Mouse (Mus musculus) mouse trophoblast stem cell (cell line): ENCODE measurements at regions not wholly inside any gene's neighbourhood (a gene's known extent, or its start where the extent isn't known, plus 50 kb on each side); places are given as distances from the start of the nearest gene placed in this dataset.
"Not testable (repeated sequence)": the region's sequence is repeated elsewhere in the genome, so short reads cannot be mapped to it uniquely, and the experiment has no call there.

Experiments
- in situ Hi-C, 2 experiments: fragments of 300-500 bp; cut with MseI, MboI; formaldehyde crosslinking; loops; 2 replicates in 1 of 2; 3 replicates in 1 of 2; pipeline ENCODE4 v1.15.1; 2025

DNA sequence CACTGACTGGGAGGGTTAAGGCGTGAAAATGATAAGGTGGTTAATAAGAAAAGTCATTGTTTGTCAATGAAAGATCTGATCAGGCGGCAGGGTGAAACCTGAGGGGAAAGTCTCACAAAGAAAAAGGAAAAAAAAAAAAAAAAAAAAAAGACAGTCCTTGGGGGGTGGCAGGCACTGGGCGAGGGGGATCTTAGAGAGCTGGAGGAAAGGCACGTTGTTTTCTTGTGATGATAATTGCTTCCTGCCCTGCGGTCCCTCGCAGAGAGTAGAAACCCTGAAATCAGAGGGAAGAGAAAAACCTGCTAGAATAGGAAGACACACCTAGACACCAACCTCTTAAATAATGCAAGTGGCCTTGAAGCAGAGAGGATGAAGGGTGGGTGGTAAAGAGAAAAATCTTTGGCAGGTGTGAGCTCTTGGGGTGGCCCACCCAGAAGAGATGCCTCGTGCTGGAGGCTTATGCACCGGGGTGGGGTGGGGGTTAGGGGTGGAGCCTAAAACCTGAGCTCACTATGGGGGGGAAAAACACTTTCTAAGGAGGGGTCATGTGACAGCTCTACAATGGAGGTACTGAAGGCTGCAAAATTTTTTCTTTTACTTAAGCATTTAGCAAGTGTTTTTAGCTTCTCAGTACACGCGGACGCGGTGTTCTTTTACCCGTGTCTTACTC, 294.0 kb upstream of the Arglu1 start:
- in situ Hi-C loops: loop anchor here in 1 of 2 experiments (25.0 kb wide), 1 partner anchor 297 kb away; the partner anchor contains the start of gene Arglu1

- in situ Hi-C loops: loop anchor here in 1 of 2 experiments (25.0 kb wide), 1 partner anchor 296 kb away; the partner anchor contains the start of gene Arglu1
Measured at GRCm38 (mm10) chr8:8983133-8983661, 292.9 kb upstream of the Arglu1 start.

DNA sequence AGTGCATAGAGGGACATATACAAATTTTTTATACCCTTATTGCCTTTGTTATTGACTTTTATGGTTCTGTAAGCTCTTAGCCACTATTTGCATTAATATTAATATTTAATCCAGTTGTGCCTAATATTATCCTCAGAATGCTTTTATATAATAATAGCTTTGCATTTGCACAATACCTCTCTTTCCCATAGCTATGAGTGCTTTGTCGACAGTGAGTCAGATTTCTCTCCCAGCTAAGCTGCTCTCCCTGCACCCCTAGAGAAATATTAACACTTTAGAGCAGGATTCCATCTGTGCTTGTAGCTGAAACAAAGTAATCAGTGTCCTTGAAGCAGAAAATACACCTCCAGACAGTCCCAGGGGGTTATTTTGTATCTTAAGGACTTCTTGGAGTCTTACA, 288.6 kb upstream of the Arglu1 start:
- in situ Hi-C loops: loop anchor here in 1 of 2 experiments (25.0 kb wide), 1 partner anchor 292 kb away; the partner anchor contains the start of gene Arglu1

GRCm38 (mm10) chr8:8973769-8974168, 283.4 kb upstream of the Arglu1 start:
- in situ Hi-C loops: no loop called here

DNA sequence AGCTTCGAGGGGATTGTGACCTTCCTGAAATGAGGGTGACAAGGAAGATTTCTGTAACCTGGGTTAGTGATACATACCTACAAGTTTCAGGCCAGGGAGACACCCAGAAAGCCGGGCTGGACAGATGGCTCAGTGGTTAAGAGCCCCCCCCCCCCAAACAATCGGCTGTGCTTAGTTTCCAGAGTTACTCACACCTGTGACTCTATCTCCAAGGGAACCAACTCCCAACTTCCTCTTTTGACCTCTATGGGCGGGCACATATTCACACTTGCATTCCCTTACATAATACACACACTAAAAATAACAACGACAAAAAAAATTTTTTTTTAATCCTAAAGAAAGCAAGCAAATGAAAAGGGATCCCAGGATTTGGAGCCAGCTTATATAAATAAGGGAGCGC, 283.0 kb upstream of the Arglu1 start:
- in situ Hi-C loops: no loop called here

DNA sequence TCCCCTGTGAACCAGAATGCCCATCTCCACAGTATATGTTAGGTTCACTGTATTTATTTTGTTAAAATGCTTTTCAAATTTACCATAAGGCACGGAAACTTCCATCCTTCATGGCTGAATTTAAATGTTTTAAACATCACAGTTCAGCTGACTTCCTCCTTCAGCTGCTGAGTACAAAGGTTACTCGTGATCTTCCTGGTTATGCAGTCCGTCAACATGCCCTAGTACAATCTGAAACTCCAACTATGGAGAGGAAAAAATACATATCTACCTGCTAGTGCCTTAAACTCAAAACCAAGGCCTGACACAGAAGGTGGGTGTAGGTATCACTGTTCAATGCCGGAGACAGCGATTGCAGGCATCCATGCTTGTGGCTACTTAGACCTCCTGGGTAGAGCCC, 280.5 kb upstream of the Arglu1 start:
- in situ Hi-C loops: no loop called here

GRCm38 (mm10) chr8:8970346-8970745, 280.0 kb upstream of the Arglu1 start:
- in situ Hi-C loops: no loop called here

- in situ Hi-C loops: no loop called here
Measured at GRCm38 (mm10) chr8:8969112-8969950, 279.0 kb upstream of the Arglu1 start.

GRCm38 (mm10) chr8:8966658-8967048, 276.3 kb upstream of the Arglu1 start:
- in situ Hi-C loops: no loop called here

- in situ Hi-C loops: no loop called here
Measured at GRCm38 (mm10) chr8:8965983-8966657, 275.8 kb upstream of the Arglu1 start.

- in situ Hi-C loops: no loop called here
Measured at GRCm38 (mm10) chr8:8960221-8960620, 269.9 kb upstream of the Arglu1 start.

- in situ Hi-C loops: no loop called here
Measured at GRCm38 (mm10) chr8:8959787-8960093, 269.4 kb upstream of the Arglu1 start.

GRCm38 (mm10) chr8:8959021-8959786, 268.9 kb upstream of the Arglu1 start:
- in situ Hi-C loops: no loop called here

DNA sequence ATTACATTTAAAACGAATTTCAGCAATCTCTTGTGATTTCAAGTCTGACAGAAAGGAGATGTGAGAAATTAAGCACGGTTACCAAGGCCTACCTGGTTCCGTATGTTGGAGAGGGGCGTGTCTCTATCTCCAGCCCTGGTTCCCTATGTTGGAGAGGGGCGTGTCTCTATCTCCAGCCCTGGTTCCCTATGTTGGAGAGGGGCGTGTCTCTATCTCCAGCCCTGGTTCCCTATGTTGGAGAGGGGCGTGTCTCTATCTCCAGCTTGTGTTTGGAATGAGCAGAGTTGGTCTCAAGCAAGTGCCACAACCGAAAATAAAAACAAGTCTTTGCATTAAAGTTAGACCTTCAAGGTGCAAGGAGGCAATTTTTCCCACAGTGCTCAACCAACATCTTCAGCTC, 267.8 kb upstream of the Arglu1 start:
- in situ Hi-C loops: not testable (repeated sequence)

- in situ Hi-C loops: no loop called here
Measured at GRCm38 (mm10) chr8:8952212-8952611, 261.9 kb upstream of the Arglu1 start.

DNA sequence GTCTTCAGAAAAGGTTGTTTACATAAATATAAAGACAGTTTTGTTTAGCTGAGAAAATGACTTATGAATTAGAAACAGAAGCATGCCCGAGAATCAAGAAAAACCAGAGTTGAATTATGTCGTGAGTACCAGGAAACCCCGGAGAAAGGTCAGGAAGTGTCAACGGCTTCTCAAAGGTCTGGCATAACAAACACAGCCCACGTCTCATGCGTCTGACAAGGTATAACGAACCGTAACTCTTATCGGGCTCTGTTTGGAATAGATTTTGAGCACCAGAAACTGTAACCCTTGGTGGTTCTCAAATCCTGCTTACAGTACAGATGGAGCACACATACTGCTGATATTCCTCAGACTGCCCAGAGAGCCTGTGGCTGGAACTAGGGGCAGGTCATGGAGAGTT, 260.9 kb upstream of the Arglu1 start:
- in situ Hi-C loops: no loop called here

GRCm38 (mm10) chr8:8947516-8948161, 257.3 kb upstream of the Arglu1 start:
- in situ Hi-C loops: no loop called here

- in situ Hi-C loops: no loop called here
Measured at GRCm38 (mm10) chr8:8942991-8943390, 252.7 kb upstream of the Arglu1 start.

GRCm38 (mm10) chr8:8940899-8941298, 250.6 kb upstream of the Arglu1 start:
- in situ Hi-C loops: no loop called here

DNA sequence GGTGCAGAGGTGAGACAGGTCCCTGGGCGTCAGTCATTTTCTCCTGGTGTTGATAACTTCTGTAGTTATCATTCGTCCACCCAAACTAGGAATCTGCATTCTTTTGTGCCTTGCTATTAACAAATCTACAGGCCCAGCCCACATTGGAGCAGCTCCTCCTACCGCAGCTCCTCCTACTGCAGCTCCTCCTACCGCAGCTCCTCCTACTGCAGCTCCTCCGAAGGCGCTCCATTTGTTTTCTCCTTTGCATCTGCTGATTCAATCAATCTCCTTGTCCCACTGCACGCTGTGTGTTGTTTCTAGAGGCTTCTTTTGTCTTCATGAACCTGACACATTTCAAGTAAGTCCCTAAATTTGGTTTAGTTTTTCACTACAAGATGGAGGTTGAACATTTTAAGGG, 248.2 kb upstream of the Arglu1 start:
- in situ Hi-C loops: no loop called here

DNA sequence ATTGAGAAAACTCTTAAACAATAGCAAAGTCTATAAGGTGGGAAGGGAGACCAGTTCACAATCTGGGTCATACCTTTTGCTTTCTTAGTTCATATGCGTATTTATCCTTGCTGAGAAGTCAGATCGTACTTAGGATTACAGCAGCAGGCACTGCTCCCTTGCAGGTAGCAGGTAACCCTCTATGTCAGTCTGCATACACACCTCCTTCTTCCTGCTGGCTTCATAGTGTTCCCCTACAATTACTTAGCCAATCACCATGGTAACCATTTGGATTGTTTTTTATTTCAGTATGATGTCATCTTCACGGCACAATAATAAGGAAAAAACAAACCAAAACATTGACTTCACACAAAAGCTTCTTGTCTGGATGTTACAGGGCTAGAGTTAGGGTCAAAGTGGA, 242.1 kb upstream of the Arglu1 start:
- in situ Hi-C loops: no loop called here
